Mouse (Mus musculus) heart, embryonic 13.5 days (tissue): Measurements from ENCODE around the gene Preb. TPM values are rescaled to one million over a fixed set of nuclear protein-coding genes. Genes with fewer than 3 reads are reported as not detected.

Source experiments
- ATAC-seq: fragments of 200-750 bp; cut with Nextera tagmentation; 2 replicates; pipeline ENCODE4 v1.8.0; 2017; ENCODE audit warnings: moderate TSS enrichment; ENCODE audit not compliant: insufficient number of reproducible peaks, low FRiP score, low TSS enrichment; ENCODE audit errors: extremely low read depth
- H3K27ac ChIP-seq: fragments of 300-500 bp; sonication (generic); replicated peaks from 2 replicates; pipeline ENCODE4 v1.5.1; 2015; ENCODE audit warnings: moderate library complexity, mild to moderate bottlenecking, inconsistent platforms
- H3K27me3 ChIP-seq: fragments of 300-500 bp; sonication (generic); replicated peaks from 2 replicates; pipeline ENCODE4 v1.6.1; 2015; ENCODE audit warnings: mild to moderate bottlenecking, inconsistent platforms
- H3K36me3 ChIP-seq: fragments of 300-500 bp; sonication (generic); 2 replicates; pipeline ENCODE4 v1.6.1; 2015; ENCODE audit warnings: mild to moderate bottlenecking, inconsistent platforms
- H3K4me1 ChIP-seq: fragments of 300-500 bp; sonication (generic); 2 replicates; pipeline ENCODE4 v1.6.1; 2015; ENCODE audit warnings: inconsistent platforms
- H3K4me2 ChIP-seq: fragments of 300-500 bp; sonication (generic); 2 replicates; pipeline ENCODE4 v1.6.1; 2015; ENCODE audit warnings: inconsistent platforms, mild to moderate bottlenecking, moderate library complexity
- H3K4me3 ChIP-seq: fragments of 300-500 bp; sonication (generic); 2 replicates; pipeline ENCODE4 v1.5.1; 2015; ENCODE audit warnings: moderate library complexity, mild to moderate bottlenecking, inconsistent platforms
- H3K9ac ChIP-seq: fragments of 300-500 bp; sonication (generic); 2 replicates; pipeline ENCODE4 v1.6.1; 2015; ENCODE audit warnings: inconsistent platforms, mild to moderate bottlenecking, moderate library complexity
- H3K9me3 ChIP-seq: fragments of 300-500 bp; sonication (generic); 2 replicates; pipeline ENCODE4 v1.6.1; 2016; ENCODE audit warnings: inconsistent platforms
- WGBS: fragments of 180-500 bp; shearing (Covaris S2); methylation state at CpG from one replicate; pipeline ENCODE4 v1.1.7; 2015; ENCODE audit warnings: mixed read lengths; 5-methylcytosine and 5-hydroxymethylcytosine counted together
- polyA plus RNA-seq: library from polyadenylated mRNA; unstranded; fragments of >200 nt; fragmentation: Nextera tagmentation; extraction: Ambion mirVana; gene quantifications from 2 replicates; pipeline ENCODE4 v1.2.1, GENCODE M21; 2015

The Preb gene
- polyA plus RNA-seq, 1 experiment from 2014 or later: 79.6 TPM

DNA sequence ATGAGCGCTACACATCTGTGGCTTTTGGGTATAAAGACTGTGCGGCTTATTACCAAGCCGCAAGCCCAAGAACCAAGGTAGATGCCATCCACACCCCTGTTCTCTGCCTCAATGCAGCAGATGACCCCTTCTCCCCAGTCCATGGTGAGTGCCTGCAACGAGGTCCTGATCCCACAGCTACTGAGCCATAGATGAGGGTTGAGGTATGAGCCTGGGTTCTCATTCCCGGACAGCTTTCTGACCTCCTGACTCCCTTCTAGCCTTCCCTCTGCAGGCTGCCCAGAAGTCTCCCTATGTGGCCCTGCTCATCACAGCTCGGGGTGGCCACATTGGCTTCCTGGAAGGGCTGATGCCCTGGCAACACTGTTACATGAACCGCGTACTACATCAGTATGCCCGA, 5.6 kb downstream of the Preb start:
- ATAC-seq: no peak
- Histone ChIP-seq H3K9ac (no peak overlapping the region), H3K36me3 (peaks cover 63% of the 10 kb centered on the region), H3K9me3 (no peaks in the 10 kb centered on the region), H3K27ac (no peak overlapping the region), H3K4me1 (peaks cover 36% of the 10 kb centered on the region), H3K4me3 (no peak overlapping the region), H3K4me2 (no peak overlapping the region), H3K27me3 (no peaks in the 10 kb centered on the region)
- 91% methylated on average over 9 of the region's 9 CpGs for WGBS

DNA sequence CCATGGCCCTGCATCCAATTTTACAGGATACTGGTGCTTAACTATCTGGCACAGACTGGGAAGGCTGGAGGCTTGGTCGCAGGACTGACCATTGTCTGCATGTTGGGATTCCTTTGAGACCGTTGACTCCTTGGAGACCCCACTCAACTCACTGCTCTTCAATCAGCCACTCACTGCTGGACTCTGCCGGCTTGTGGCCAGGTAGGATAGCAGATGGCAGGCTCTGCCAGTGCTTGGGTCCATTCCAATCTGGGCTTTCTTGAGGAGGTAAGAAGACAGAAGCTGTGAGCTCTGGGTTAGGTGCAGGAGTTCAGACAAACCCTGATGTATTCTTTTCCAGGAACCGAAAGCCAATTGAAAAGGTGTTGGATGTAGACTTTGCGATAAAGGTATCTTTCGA, 6.1 kb downstream of the Preb start:
- Histone ChIP-seq H3K9ac (no peak overlapping the region), H3K9me3 (no peaks in the 10 kb centered on the region), H3K4me1 (peaks cover 35% of the 10 kb centered on the region), H3K4me3 (no peak overlapping the region), H3K4me2 (no peak overlapping the region), H3K36me3 (peaks cover 63% of the 10 kb centered on the region), H3K27me3 (no peaks in the 10 kb centered on the region), H3K27ac (no peak overlapping the region)
- WGBS: 92% methylated on average over 6 of the region's 6 CpGs
- ATAC-seq: no peak

- Histone ChIP-seq H3K9me3 (no peaks in the 10 kb centered on the region), H3K4me2 (no peak overlapping the region), H3K4me3 (no peak overlapping the region), H3K4me1 (peaks cover 23% of the 10 kb centered on the region), H3K9ac (no peak overlapping the region), H3K36me3 (peaks cover 48% of the 10 kb centered on the region), H3K27ac (no peak overlapping the region), H3K27me3 (no peaks in the 10 kb centered on the region)
- ATAC-seq: no peak
- 75% methylated on average over 5 of the region's 5 CpGs for WGBS
These were observed 7.6 kb downstream of the Preb start for GRCm38 (mm10) chr5:30952551-30952950.

DNA sequence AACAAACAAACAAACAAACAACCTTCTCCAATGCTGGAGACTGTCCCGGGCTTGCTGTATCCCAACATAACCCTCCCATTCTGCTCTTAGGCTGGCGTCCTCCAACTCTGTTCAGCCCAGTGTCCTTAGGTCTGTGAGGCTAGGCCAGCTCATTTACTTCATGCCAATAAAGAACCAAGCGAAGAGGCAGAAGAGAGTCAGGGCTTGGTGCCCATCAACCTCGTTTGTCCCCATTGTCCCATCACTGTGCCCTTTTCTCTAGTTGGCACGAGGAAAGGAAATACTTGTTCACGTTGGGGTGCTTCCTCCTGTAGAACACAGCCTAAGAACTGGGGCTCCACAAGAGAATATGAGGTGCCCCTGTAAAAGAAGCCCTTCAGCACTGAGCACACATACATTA, 8.5 kb downstream of the Preb start:
- 79% methylated on average over 6 of the region's 6 CpGs for WGBS
- no peak overlapping the region for H3K4me3 ChIP-seq
- H3K27ac ChIP-seq: no peak overlapping the region
- no peak overlapping the region for H3K4me2 ChIP-seq
- peaks cover 20% of the 10 kb centered on the region for H3K4me1 ChIP-seq
- ATAC-seq: no peak
- peaks cover 44% of the 10 kb centered on the region for H3K36me3 ChIP-seq
- H3K9ac ChIP-seq: no peak overlapping the region
- no peaks in the 10 kb centered on the region for H3K27me3 ChIP-seq
- no peaks in the 10 kb centered on the region for H3K9me3 ChIP-seq

DNA sequence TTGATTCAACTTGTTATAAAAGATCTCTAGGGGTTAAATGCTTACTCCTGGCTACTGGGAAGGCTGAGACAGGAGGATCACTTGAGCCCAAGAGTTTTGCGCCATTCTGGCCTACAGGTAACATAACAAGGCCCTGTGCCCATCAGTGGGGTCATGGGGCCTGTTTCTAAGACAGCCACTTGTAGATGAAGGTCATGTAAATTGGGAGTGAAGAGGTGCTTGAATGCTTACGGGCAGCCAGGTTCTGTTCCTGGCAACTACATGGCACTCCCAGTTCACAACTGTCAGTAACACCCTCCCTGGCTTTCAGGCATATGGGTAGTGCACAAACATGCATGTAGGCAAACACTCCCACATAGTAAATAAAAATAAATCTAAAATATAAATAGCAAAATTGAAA, 9.2 kb downstream of the Preb start:
- no peak for ATAC-seq
- Histone ChIP-seq H3K4me2 (peak overlapping the region; percentile 90; the same call in 1 of the 2 replicates), H3K27ac (no peak overlapping the region), H3K27me3 (peaks cover 5% of the 10 kb centered on the region), H3K4me3 (no peak overlapping the region), H3K36me3 (peaks cover 41% of the 10 kb centered on the region), H3K9me3 (no peaks in the 10 kb centered on the region), H3K9ac (no peak overlapping the region), H3K4me1 (peaks cover 20% of the 10 kb centered on the region)
- WGBS: 71% methylated on average over 2 of the region's 2 CpGs

GRCm38 (mm10) chr5:30950451-30950850, 9.7 kb downstream of the Preb start:
- H3K27me3 ChIP-seq: peaks cover 10% of the 10 kb centered on the region
- H3K4me2 ChIP-seq: peak overlapping the region; percentile 90
- H3K9ac ChIP-seq: peak overlapping the region; percentile 84
- no peak overlapping the region for H3K27ac ChIP-seq
- H3K9me3 ChIP-seq: no peaks in the 10 kb centered on the region
- peaks cover 24% of the 10 kb centered on the region for H3K4me1 ChIP-seq
- peaks cover 37% of the 10 kb centered on the region for H3K36me3 ChIP-seq
- ATAC-seq: no peak
- peak overlapping the region; percentile 69 for H3K4me3 ChIP-seq
- WGBS: 65% methylated on average over 4 of the region's 4 CpGs

- Histone ChIP-seq H3K36me3 (peaks cover 30% of the 10 kb centered on the region), H3K9me3 (no peaks in the 10 kb centered on the region), H3K4me1 (peaks cover 31% of the 10 kb centered on the region), H3K9ac (peak overlapping the region; percentile 84), H3K27me3 (peaks cover 16% of the 10 kb centered on the region), H3K4me3 (peak overlapping the region; percentile 69), H3K27ac (peak overlapping the region; percentile 58), H3K4me2 (peak overlapping the region; percentile 90)
- ATAC-seq: peak; percentile 78
- under 1% methylated on average over 31 of the region's 31 CpGs for WGBS
These were observed 10.4 kb downstream of the Preb start for GRCm38 (mm10) chr5:30949654-30950326.

DNA sequence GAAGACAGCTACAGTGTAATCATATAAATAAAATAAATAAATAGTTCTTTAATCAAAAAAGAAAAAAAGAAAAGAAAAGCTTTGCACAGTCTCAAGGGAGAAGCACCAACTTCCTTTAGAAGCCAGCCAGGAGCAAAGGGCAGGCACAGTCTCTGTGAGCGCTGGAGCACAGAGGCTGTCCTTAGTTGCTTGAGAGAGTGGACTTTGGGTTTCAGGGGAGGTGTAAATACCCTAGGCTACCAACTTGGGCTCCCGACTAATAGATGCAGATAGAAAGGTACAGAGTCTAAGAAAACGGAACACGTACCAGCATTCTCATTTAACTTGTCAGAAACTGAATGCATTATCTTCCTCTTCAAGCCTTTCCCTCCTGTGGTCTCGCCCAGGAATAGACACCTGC, 11.5 kb downstream of the Preb start:
- WGBS: 75% methylated on average over 5 of the region's 5 CpGs
- Histone ChIP-seq H3K4me2 (no peak overlapping the region), H3K9me3 (no peaks in the 10 kb centered on the region), H3K4me1 (peaks cover 31% of the 10 kb centered on the region), H3K27me3 (peaks cover 22% of the 10 kb centered on the region), H3K4me3 (no peak overlapping the region), H3K27ac (no peak overlapping the region), H3K36me3 (peaks cover 18% of the 10 kb centered on the region), H3K9ac (no peak overlapping the region)
- ATAC-seq: no peak

GRCm38 (mm10) chr5:30944956-30945781, 15.0 kb downstream of the Preb start, which contains the start of gene Cgref1:
Gene Cgref1, minus strand, starts transcription at chr5:30945591.
- no peaks in the 10 kb centered on the region for H3K36me3 ChIP-seq
- ATAC-seq: peak; percentile 35; the same call in 1 of the 2 replicates
- H3K27ac ChIP-seq: no peak within 1 kb of the TSS
- peaks cover 19% of the 10 kb centered on the region for H3K4me1 ChIP-seq
- H3K27me3 ChIP-seq: peaks cover 22% of the 10 kb centered on the region
- peak within 1 kb of the TSS; percentile 85 for H3K9ac ChIP-seq
- H3K9me3 ChIP-seq: no peaks in the 10 kb centered on the region
- H3K4me2 ChIP-seq: peak within 1 kb of the TSS; percentile 88
- peak within 1 kb of the TSS; percentile 58 for H3K4me3 ChIP-seq
- 7% methylated on average over 44 of the region's 44 CpGs for WGBS

DNA sequence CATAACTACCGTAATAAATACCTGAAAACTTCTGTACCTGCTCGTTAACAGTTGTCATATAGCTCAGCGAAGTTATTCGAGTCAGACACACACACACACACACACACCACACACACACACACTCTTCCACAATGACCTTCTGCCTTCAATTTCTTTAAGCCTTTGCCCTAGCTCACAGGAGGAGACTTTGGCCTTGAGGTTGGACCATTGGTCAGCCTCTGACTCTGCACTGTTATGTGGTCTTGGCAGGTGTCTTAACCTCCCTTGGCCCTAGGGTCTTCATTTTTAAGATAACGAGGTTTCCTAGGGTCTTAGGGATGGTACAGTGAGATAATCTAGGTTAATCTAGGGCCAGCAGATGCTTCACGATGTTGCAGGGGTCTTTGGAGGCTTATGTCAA, 15.8 kb downstream of the Preb start:
- 84% methylated on average over 6 of the region's 6 CpGs for WGBS
- H3K4me2 ChIP-seq: no peak overlapping the region
- H3K4me3 ChIP-seq: no peak overlapping the region
- no peaks in the 10 kb centered on the region for H3K36me3 ChIP-seq
- H3K9ac ChIP-seq: no peak overlapping the region
- ATAC-seq: no peak
- no peak overlapping the region for H3K27ac ChIP-seq
- peaks cover 16% of the 10 kb centered on the region for H3K4me1 ChIP-seq
- peaks cover 22% of the 10 kb centered on the region for H3K27me3 ChIP-seq
- H3K9me3 ChIP-seq: no peaks in the 10 kb centered on the region

DNA sequence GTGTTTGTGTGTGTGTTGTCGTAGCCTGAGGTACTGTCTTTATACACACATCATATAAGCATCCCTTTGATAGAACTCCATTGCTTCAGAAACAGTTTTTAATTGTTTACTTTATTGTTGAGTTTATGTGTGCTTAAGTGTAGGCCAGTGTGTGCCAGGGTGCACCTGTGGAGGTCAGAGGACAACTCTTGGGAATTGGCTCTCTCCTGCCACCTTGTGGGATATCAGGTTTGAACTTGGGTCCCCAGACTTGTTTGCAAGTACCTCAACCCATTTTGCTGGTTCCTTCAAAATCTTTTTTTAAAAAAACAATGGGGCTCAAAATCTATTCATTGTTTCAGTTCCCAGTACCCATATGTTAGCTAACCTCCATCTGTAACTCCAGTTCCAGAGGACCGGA, 17.2 kb downstream of the Preb start:
- 81% methylated on average over 2 of the region's 2 CpGs for WGBS
- Histone ChIP-seq H3K36me3 (no peaks in the 10 kb centered on the region), H3K4me3 (no peak overlapping the region), H3K9ac (no peak overlapping the region), H3K4me1 (peaks cover 11% of the 10 kb centered on the region), H3K9me3 (no peaks in the 10 kb centered on the region), H3K27ac (no peak overlapping the region), H3K4me2 (no peak overlapping the region), H3K27me3 (peaks cover 22% of the 10 kb centered on the region)
- ATAC-seq: no peak
